Mouse (Mus musculus) ZHBTc4 (cell line): ENCODE results near the gene Stard7.
"Not testable (repeated sequence)": the region's sequence is repeated elsewhere in the genome, so short reads cannot be mapped to it uniquely, and the experiment has no call there.

Source experiments
- DNase-seq: peaks from one replicate; pipeline ENCODE4 v3.0.0-alpha.2; 2011; ENCODE audit warnings: low read depth, low spot score

The Stard7 gene

GRCm38 (mm10) chr2:127274590-127274989 lies 4.6 kb downstream of the Stard7 start:
- no peak for DNase-seq

DNA sequence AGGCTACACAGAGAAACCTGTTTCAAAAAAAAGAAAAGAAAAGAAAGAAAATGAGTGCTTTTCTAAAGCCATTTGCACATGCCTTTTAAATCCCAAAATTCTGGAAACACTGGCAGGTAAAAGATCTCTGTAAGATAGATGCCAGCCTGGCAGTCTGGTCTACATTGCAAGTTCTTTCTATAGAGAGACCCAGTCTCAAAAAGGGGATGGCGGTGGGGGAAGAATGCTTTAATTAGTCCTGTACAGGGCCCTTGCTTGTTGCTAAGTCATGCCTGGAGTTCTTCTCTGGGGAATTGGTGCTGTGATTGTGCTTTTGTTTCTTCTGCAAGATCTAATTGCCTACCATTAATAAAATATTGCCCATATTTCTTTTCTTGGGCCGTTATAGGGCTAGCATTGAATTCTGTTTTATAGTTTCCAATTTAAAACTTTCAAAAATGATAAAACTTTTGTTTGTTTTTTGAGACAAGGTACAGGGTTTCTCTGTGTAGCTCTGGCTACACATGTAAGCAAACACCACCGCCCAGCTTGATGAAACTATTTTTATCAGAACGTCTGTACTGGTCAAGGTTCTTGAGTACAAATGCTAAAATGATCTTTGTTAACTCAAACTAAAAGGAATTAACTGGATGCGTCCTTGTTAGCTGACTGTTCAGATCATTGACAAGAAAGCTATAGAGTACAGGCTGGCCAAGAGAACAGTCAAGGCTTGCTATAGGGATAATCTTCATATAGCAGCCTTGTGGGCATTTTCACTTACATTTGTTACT lies 5.7 kb downstream of the Stard7 start:
- no peak for DNase-seq

DNA sequence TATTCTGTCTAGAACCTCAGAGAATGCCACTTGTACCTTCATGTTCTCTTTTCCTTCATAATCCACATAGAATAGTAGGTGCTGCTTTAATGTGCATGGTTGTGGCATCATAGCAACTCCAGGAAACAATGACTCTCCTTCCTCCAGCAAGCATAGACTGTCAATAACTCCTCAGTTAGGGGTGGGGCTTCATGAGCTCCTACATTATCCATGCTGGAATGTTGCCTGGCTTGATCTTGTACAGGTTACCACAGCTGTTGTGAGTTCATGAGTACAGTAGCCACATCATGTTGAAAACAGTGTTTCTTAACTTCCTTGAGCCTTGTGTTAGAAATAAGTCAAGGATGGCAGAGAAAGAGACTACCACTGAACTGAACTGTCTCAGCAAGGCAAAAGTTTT lies 8.1 kb downstream of the Stard7 start:
- DNase-seq: no peak

GRCm38 (mm10) chr2:127292250-127292649 lies 22.2 kb downstream of the Stard7 start:
- no peak for DNase-seq

GRCm38 (mm10) chr2:127297001-127297805 lies 27.2 kb downstream of the Stard7 start:
- no peak for DNase-seq

GRCm38 (mm10) chr2:127298056-127298455 lies 28.0 kb downstream of the Stard7 start:
- DNase-seq: no peak

GRCm38 (mm10) chr2:127300701-127301100 lies 30.7 kb downstream of the Stard7 start:
- DNase-seq: peak; percentile 20

DNA sequence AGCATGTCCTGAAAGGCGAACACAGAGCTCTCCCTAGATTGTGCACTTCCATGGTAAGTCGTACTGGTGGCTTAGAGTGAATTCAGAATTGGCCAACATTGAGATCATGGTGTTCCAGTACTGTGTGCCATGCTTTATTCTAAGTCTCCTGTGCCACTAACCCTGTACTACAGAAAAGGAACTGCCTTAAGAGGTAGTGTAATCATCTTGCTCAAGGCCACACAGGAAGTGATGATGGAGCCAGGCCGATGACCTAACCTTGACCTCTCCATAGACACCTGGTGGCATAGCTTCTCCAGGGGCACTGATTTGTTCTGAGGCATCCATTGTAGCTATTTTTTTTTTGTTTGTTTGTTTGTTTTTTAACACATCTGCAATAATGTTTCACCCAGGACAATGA lies 31.9 kb downstream of the Stard7 start:
- DNase-seq: no peak

DNA sequence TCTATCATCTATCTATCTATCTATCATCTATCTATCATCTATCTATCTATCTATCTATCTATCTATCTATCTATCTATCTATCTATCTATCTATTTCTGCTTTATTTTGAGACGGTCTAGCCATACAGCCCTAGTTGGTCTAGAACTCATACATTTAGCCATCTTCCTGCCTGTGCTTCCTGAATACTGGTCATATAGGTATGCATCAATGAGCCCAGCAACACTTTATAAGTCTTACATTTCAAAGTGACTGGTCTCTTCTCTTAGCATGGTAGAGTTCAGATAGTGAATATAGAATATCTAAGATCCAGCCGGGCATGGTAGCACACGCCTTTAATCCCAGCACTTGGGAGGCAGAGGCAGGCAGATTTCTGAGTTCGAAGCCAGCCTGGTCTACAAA lies 34.2 kb downstream of the Stard7 start:
- not testable (repeated sequence) for DNase-seq

GRCm38 (mm10) chr2:127304609-127305210 lies 34.7 kb downstream of the Stard7 start:
- no peak for DNase-seq

DNA sequence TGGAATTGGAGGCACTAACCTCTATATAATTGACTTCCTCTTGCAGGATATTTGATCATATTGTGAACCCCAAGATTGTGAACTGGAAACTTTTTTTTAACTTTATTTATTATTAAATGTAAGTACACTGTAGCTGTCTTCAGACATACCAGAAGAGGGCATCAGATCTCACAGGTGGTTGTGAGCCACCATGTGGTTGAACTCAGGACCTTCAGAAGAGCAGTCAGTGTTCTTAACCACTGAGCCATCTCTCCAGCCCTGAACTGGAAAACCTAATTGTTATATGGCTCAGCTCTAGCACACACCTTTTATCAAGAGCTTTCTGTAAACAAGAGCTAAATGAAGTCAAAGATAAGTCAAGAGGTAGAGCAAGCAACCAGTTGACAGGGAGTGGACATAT lies 36.1 kb downstream of the Stard7 start:
- no peak for DNase-seq

DNA sequence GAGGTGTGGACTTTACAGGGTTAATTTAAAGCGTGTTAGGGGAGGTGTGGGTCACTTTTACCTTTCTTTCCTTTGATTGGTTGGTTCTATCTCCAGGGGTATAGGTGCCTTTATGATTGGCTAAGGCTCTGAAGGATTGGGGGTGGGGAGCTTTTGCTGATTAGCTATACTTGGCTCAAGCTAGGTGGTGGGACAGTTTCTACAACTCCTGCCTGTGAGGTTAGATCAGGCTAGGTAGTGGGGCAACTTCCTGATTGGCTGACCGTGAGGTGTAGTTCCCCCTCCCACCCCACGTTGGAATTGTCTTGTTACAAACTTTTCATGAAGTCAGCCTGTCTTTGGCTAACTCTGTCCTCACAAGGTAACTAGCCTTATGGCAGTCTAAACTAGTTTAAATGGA lies 37.2 kb downstream of the Stard7 start:
- DNase-seq: peak; percentile 69

- DNase-seq: peak; percentile 64
Observed at GRCm38 (mm10) chr2:127308660-127309059, 38.6 kb downstream of the Stard7 start.

GRCm38 (mm10) chr2:127310246-127310645 lies 40.2 kb downstream of the Stard7 start:
- no peak for DNase-seq

- DNase-seq: no peak
Observed at GRCm38 (mm10) chr2:127310685-127311084, 40.7 kb downstream of the Stard7 start.

GRCm38 (mm10) chr2:127311193-127311592 lies 41.2 kb downstream of the Stard7 start:
- DNase-seq: no peak

GRCm38 (mm10) chr2:127312801-127313200 lies 42.8 kb downstream of the Stard7 start:
- DNase-seq: no peak

- peak; percentile 27 for DNase-seq
Observed at GRCm38 (mm10) chr2:127313878-127314277, 43.9 kb downstream of the Stard7 start.

GRCm38 (mm10) chr2:127314467-127315154 lies 44.6 kb downstream of the Stard7 start:
- no peak for DNase-seq

- no peak for DNase-seq
Observed at GRCm38 (mm10) chr2:127315155-127315470, 45.1 kb downstream of the Stard7 start.

- no peak for DNase-seq
Observed at GRCm38 (mm10) chr2:127316431-127316830, 46.4 kb downstream of the Stard7 start.

DNA sequence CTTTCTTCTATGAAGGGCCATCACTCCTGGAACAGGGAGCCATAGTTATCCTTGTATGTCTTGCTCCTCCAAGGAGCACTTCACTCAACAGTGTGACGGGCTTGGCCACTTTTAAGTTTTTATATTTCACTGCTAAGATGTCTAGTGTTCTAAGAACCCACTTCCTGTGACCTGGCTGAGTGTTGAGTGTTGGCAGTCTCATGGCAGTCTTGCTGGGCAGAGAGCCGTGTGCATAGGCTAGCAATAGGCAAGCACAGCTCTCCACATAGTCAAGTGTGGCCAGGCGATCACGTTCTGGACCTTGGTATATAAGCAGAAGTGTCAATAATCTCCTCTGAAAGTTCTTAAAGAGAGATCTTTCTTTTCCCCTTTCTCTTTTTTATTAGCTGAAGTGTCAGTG lies 48.1 kb downstream of the Stard7 start:
- no peak for DNase-seq
